ENCODE assay signal across 8 mouse cellular contexts in genomic region chr17:50293241-50293731, GRCm38 (mm10). TPM values are rescaled to one million over a fixed set of nuclear protein-coding genes. Genes with fewer than 3 reads are reported as not detected.
DNase-seq lines count a peak whose midpoint lies in the region; ATAC-seq and TF ChIP-seq lines count a peak whose summit lies in the region.

Gene Dazl (minus strand): TSS chr17:50293636.

- no peak for TF ChIP-seq CTCF in liver, adult 2 months (IDR thresholded peaks at IDR 0.05; ENCODE audit: low read depth, low read length)
- TF ChIP-seq CTCF in heart, postnatal 0 days (IDR thresholded peaks at IDR 0.05; ENCODE audit: low read depth): no peak

- WGBS in liver, adult 2 months: 93% methylated on average over 43 of the region's 43 CpGs
- WGBS in heart, postnatal 0 days: 92% methylated on average over 43 of the region's 43 CpGs
- 91% methylated on average over 43 of the region's 43 CpGs for WGBS in midbrain, embryonic 10.5 days

- H3K27ac ChIP-seq in liver, adult 2 months (replicated peaks; ENCODE audit: insufficient read depth, low read depth, low read length): peak within 1 kb of the TSS; percentile 53; the same call in 1 of the 2 replicates
- H3K27ac ChIP-seq in heart, postnatal 0 days (ENCODE audit: low read depth): peak within 1 kb of the TSS; percentile 69
- peak within 1 kb of the TSS; percentile 86 for H3K27ac ChIP-seq in midbrain, embryonic 10.5 days (replicated peaks)

- peaks cover 9% of the 10 kb centered on the region; the same call in 1 of the 2 replicates for H3K9me3 ChIP-seq in heart, postnatal 0 days (replicated peaks; ENCODE audit: control insufficient read depth, low read length)
- H3K9me3 ChIP-seq in midbrain, embryonic 10.5 days (replicated peaks): peaks cover 18% of the 10 kb centered on the region

- peak within 1 kb of the TSS; percentile 70 for H3K4me2 ChIP-seq in heart, postnatal 0 days (ENCODE audit: low read depth, low read length)

- no peak for ATAC-seq in CD4-positive, CD25-positive, alpha-beta regulatory T cell, adult 4 months
- peak; percentile 10; the same call in 1 of the 2 replicates for ATAC-seq in heart, postnatal 0 days (ENCODE audit: insufficient read depth, low read depth)

- no peak for TF ChIP-seq POLR2A in liver, adult 2 months (IDR thresholded peaks at IDR 0.05; ENCODE audit: extremely low read depth, insufficient read depth, low read length)

- no peaks in the 10 kb centered on the region for H3K27me3 ChIP-seq in liver, adult 2 months (ENCODE audit: control insufficient read depth, insufficient read depth, low read length)
- no peaks in the 10 kb centered on the region for H3K27me3 ChIP-seq in heart, postnatal 0 days (ENCODE audit: control insufficient read depth, insufficient read depth, low read length)
- H3K27me3 ChIP-seq in midbrain, embryonic 10.5 days (ENCODE audit: low read depth, poor library complexity, severe bottlenecking): no peaks in the 10 kb centered on the region

- H3K79me2 ChIP-seq in liver, adult 2 months (ENCODE audit: control insufficient read depth, insufficient read depth, low read length): no peaks in the 10 kb centered on the region

- DNase-seq in CD4-positive, CD25-positive, alpha-beta regulatory T cell, adult 2 months (ENCODE audit: low read depth, low spot score): peak; percentile 22
- DNase-seq in liver, adult 2 months (ENCODE audit: extremely low read depth, low read depth, low spot score): no peak
- DNase-seq in liver: no peak
- DNase-seq in heart, postnatal 0 days (ENCODE audit: low spot score): no peak
- no peak for DNase-seq in midbrain, embryonic 10.5 days (ENCODE audit: low spot score)
- DNase-seq in urinary bladder, postnatal 14 days (ENCODE audit: low spot score): no peak
- no peak for DNase-seq in gastrocnemius, postnatal 4 days (ENCODE audit: low spot score in 2 of 2)

- no peaks in the 10 kb centered on the region for H3K36me3 ChIP-seq in liver, adult 2 months (ENCODE audit: control insufficient read depth, insufficient read depth, low read length)
- no peaks in the 10 kb centered on the region for H3K36me3 ChIP-seq in heart, postnatal 0 days (replicated peaks; ENCODE audit: control insufficient read depth, insufficient read depth, low read length)
- peaks cover 9% of the 10 kb centered on the region; the same call in 1 of the 2 replicates for H3K36me3 ChIP-seq in midbrain, embryonic 10.5 days

- no peak for TF ChIP-seq EP300 in heart, postnatal 0 days (IDR thresholded peaks at IDR 0.05; ENCODE audit: low read depth)

- peak within 1 kb of the TSS; percentile 90 for H3K9ac ChIP-seq in liver, adult 2 months (ENCODE audit: low read depth, low read length)
- H3K9ac ChIP-seq in heart, postnatal 0 days (replicated peaks; ENCODE audit: low read depth, low read length): peak within 1 kb of the TSS; percentile 55

- H3K4me1 ChIP-seq in liver, adult 2 months (ENCODE audit: control insufficient read depth, insufficient read depth, low read length): no peaks in the 10 kb centered on the region
- no peaks in the 10 kb centered on the region for H3K4me1 ChIP-seq in heart, postnatal 0 days (ENCODE audit: control insufficient read depth, insufficient read depth)
- peaks cover 4% of the 10 kb centered on the region for H3K4me1 ChIP-seq in midbrain, embryonic 10.5 days

- H3K4me3 ChIP-seq in liver, adult 2 months (ENCODE audit: insufficient read depth, low read depth, low read length): peak within 1 kb of the TSS; percentile 85
- H3K4me3 ChIP-seq in heart, postnatal 0 days (ENCODE audit: low read depth, low read length): peak within 1 kb of the TSS; percentile 54
- peak within 1 kb of the TSS; percentile 55 for H3K4me3 ChIP-seq in midbrain, embryonic 10.5 days

RNA-seq across cellular contexts. Expression of gene Dazl, which starts in this region (rescaled TPM):
- under 1 TPM in 1 of 2 experiments, not detected in 1; 0.26 TPM for polyA plus RNA-seq in CD4-positive, CD25-positive, alpha-beta regulatory T cell, adult 4 months (2017; shearing (Covaris generic))
- total RNA-seq in liver, adult 2 months (2014; rRNA removed): 0.09 and 0.13 TPM in 2 replicates
- not detected in 2 replicates for polyA plus RNA-seq in liver, adult 2 months (2012; rRNA removed)
- 0.31 TPM in 2 replicates for total RNA-seq in heart, postnatal 0 days (2014; rRNA removed; ENCODE audit: low replicate concordance)
- 0.23 and 0.48 TPM in 2 replicates for polyA plus RNA-seq in heart, postnatal 0 days (2015; fragmentation: Nextera tagmentation; extraction: Ambion mirVana)
- 0.16 TPM in 1 of 2 replicates, not detected in the other for polyA plus RNA-seq in midbrain, embryonic 10.5 days (2016; fragmentation: Nextera tagmentation; extraction: Ambion mirVana)
- under 1 TPM in 1 of 2 experiments, not detected in 1; 0.10 TPM for total RNA-seq in gastrocnemius, postnatal 4 days (2021)

Comparison
In these comparisons a context has a peak if more than half of its experiments do, and no peak if none do; other contexts are left out.
1. Peak in ATAC-seq, H3K4me3 ChIP-seq, H3K27ac ChIP-seq, H3K9ac ChIP-seq and H3K4me2 ChIP-seq in heart, postnatal 0 days; RNA of the gene not detected or under 1 TPM.